Mouse (Mus musculus): ENCODE results near the gene Ell3. TPM values are rescaled to one million over a fixed set of nuclear protein-coding genes. Genes with fewer than 3 reads are reported as not detected.

Ell3 gene
- polyA plus RNA-seq, 1 experiment from 2014 or later, result 7.9 TPM

DNA sequence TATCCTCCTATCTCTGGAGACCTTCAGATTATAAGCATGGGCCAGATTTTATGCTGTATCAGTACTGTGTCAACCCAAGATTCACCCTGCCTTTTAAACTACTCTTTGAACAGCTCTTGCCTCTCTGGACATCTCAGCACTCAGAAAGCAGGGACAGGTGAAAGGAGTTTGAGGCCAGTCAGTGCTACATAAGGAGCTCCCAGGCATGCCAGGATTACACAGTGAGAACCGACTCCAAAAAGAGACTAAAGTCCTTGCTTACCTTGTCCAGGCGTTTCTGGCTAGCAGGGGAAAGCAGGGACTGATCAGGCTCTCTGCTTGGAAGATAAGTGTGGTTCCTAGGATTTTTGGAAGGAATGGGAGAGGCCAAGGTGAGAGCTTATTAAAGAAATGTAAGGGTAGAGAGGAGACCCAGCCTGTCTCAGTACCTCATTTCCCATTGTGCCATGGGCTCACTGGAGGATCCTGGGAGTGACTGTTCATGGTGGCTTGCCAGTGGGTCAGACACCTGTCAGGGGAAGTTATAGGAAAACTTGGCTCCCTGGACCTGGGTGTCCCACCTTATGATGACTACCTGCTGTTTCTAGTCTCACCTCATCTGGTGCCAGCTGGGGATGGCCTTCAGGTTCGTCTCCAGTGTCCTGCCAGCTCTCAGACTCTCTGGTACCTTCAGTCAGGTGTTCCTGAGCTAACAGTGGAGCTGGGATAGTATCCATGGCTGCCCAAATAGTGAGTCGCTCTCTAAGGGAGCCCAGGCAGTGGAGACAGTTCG, 3.1 kb downstream of the Ell3 start:
- Histone ChIP-seq H3K9ac (ENCODE audit: low read depth, low read length) (no peak overlapping the region), H3K9me3 (ENCODE audit: control insufficient read depth, low read length) (no peaks in the 10 kb centered on the region), H3K4me2 (ENCODE audit: low read depth, low read length) (no peak overlapping the region), H3K36me3 (ENCODE audit: control insufficient read depth, insufficient read depth, low read length) (peaks cover 10% of the 10 kb centered on the region), H3K4me3 (ENCODE audit: low read length) (no peak overlapping the region), H3K4me1 (ENCODE audit: control insufficient read depth, insufficient read depth, low read length) (peaks cover 12% of the 10 kb centered on the region), H3K27me3 (replicated peaks; ENCODE audit: control insufficient read depth, insufficient read depth, low read length) (no peaks in the 10 kb centered on the region), H3K27ac (ENCODE audit: low read length) (no peak overlapping the region)
- no peak for ATAC-seq
- WGBS, result 61% methylated on average over 5 of the region's 5 CpGs

DNA sequence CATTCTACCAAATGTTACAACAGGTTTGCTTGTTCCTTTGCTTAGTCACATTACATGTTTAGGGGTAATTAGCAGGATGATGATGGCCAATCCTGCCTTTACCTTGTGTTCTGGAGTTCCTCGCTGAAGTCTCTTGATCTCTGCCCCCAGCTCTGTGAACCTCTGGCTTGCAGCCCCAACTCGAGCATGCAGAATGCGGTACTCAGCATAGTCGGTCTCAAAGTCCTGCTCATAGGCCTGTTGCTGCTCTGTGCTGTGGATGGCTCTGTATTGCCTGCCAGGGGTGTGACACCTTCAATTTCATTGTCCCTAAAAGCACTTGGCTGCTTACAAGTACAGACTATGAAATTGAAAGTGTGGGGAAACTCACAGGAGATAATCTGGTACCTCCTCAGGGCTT, 4.3 kb downstream of the Ell3 start:
- no peak for ATAC-seq
- Histone ChIP-seq H3K4me1 (ENCODE audit: control insufficient read depth, insufficient read depth, low read length) (peaks cover 12% of the 10 kb centered on the region), H3K9ac (ENCODE audit: low read depth, low read length) (no peak overlapping the region), H3K27me3 (replicated peaks; ENCODE audit: control insufficient read depth, insufficient read depth, low read length) (no peaks in the 10 kb centered on the region), H3K4me2 (ENCODE audit: low read depth, low read length) (no peak overlapping the region), H3K9me3 (ENCODE audit: control insufficient read depth, low read length) (no peaks in the 10 kb centered on the region), H3K4me3 (ENCODE audit: low read length) (no peak overlapping the region), H3K27ac (ENCODE audit: low read length) (no peak overlapping the region), H3K36me3 (ENCODE audit: control insufficient read depth, insufficient read depth, low read length) (peaks cover 14% of the 10 kb centered on the region)
- WGBS, result 73% methylated on average over 4 of the region's 4 CpGs

DNA sequence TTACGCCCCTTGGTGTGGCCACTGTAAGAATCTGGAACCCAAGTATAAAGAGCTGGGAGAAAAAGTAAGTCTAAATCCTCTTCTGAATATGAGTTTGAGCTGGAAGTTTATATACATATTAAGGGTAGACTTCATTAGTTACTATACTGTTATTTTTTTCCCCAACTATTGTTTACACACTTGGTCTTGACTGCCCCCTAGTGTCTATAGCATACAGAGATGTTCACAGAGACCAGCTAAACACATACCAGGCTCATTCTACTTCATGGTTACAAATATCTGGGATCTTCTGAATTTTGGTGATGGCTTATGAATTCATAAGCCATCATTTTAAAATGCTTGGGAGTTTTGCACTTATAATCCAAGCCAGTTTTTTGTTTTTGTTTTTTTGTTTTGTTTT, 9.2 kb downstream of the Ell3 start:
- WGBS, result 100% methylated on average over 1 of the region's 1 CpGs

DNA sequence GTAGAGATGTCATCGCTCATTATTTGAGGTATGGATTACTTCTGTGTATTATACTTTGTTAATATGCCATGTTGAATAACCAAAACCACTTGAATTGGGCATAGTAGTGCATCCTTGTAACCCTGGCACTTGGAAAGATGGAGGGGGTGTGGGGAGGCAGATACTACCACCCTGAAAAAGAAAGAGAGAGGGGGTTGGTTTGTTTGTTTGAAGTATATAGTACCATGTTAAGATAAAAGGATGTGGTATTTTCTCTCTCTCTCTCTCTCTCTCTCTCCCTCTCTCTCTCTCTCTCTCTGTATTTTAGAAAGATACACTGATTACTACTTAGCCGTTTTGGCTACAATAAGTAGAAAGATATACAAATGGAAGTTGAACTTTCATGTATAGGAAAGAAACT, 18.2 kb downstream of the Ell3 start:
- H3K9me3 ChIP-seq (ENCODE audit: control insufficient read depth, low read length), result no peaks in the 10 kb centered on the region
- H3K4me3 ChIP-seq (ENCODE audit: low read length), result no peak overlapping the region
- WGBS, result 89% methylated on average over 2 of the region's 2 CpGs
- no peaks in the 10 kb centered on the region for H3K4me1 ChIP-seq (ENCODE audit: control insufficient read depth, insufficient read depth, low read length)
- H3K9ac ChIP-seq (ENCODE audit: low read depth, low read length), result no peak overlapping the region
- H3K4me2 ChIP-seq (ENCODE audit: low read depth, low read length), result no peak overlapping the region
- no peak overlapping the region for H3K27ac ChIP-seq (ENCODE audit: low read length)
- no peaks in the 10 kb centered on the region for H3K27me3 ChIP-seq (replicated peaks; ENCODE audit: control insufficient read depth, insufficient read depth, low read length)
- ATAC-seq, result no peak
- peaks cover 16% of the 10 kb centered on the region for H3K36me3 ChIP-seq (ENCODE audit: control insufficient read depth, insufficient read depth, low read length)

More for the DNA sequence above, 9.2 kb downstream of the Ell3 start:
- no peak overlapping the region for H3K9ac ChIP-seq (ENCODE audit: low read depth, low read length)
- no peak for ATAC-seq
- no peaks in the 10 kb centered on the region for H3K9me3 ChIP-seq (ENCODE audit: control insufficient read depth, low read length)
- H3K4me1 ChIP-seq (ENCODE audit: control insufficient read depth, insufficient read depth, low read length), result no peaks in the 10 kb centered on the region
- H3K27me3 ChIP-seq (replicated peaks; ENCODE audit: control insufficient read depth, insufficient read depth, low read length), result no peaks in the 10 kb centered on the region
- H3K4me3 ChIP-seq (ENCODE audit: low read length), result no peak overlapping the region
- H3K27ac ChIP-seq (ENCODE audit: low read length), result no peak overlapping the region
- no peak overlapping the region for H3K4me2 ChIP-seq (ENCODE audit: low read depth, low read length)
- H3K36me3 ChIP-seq (ENCODE audit: control insufficient read depth, insufficient read depth, low read length), result peaks cover 36% of the 10 kb centered on the region

DNA sequence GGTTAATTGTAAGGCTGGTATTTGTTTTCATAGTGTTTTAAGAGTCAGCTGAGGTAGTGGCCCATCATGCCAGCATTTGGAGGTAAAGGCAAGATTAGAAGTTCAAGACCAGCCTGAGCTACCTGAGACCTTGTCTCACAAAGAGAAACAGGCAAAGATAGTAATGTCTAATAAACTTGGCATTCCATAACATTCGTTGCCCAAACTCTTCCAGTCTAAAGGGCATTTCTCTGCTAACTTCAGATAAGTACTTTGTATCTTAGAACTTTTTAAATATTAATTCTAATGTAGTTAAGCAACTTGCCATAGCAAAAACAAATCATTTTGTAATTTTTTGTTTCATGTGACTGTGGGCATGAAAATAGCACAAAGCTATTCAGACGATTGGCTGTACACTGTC, 20.9 kb downstream of the Ell3 start:
- no peak overlapping the region for H3K4me3 ChIP-seq (ENCODE audit: low read length)
- no peak overlapping the region for H3K9ac ChIP-seq (ENCODE audit: low read depth, low read length)
- no peaks in the 10 kb centered on the region for H3K9me3 ChIP-seq (ENCODE audit: control insufficient read depth, low read length)
- H3K27me3 ChIP-seq (replicated peaks; ENCODE audit: control insufficient read depth, insufficient read depth, low read length), result no peaks in the 10 kb centered on the region
- H3K36me3 ChIP-seq (ENCODE audit: control insufficient read depth, insufficient read depth, low read length), result peaks cover 9% of the 10 kb centered on the region
- peaks cover 8% of the 10 kb centered on the region; the same call in 1 of the 2 replicates for H3K4me1 ChIP-seq (ENCODE audit: control insufficient read depth, insufficient read depth, low read length)
- WGBS, result 94% methylated on average over 2 of the region's 2 CpGs
- no peak for ATAC-seq
- H3K4me2 ChIP-seq (ENCODE audit: low read depth, low read length), result no peak overlapping the region
- no peak overlapping the region for H3K27ac ChIP-seq (ENCODE audit: low read length)

DNA sequence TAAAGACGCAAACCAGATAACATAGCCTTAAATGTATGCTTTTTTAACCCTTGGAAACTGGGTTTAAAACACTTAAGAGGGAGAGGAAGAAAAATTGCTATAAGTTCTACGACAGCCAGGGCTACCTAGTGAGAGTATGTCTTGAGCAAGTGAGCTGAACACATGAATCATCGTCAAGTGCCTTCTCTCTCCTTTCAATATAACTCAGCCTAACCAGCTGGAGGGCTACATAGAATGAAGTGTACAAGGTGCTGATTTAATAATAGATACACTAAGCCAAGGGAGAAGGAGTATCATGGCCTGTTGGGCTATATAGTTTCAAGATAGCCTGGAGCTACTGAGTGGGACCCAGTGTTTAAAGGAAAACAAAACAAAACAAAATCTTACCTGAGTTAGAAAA, 25.6 kb downstream of the Ell3 start:
- no peak overlapping the region for H3K27ac ChIP-seq (ENCODE audit: low read length)
- peaks cover 18% of the 10 kb centered on the region for H3K4me1 ChIP-seq (ENCODE audit: control insufficient read depth, insufficient read depth, low read length)
- 78% methylated on average over 3 of the region's 3 CpGs for WGBS
- H3K9ac ChIP-seq (ENCODE audit: low read depth, low read length), result no peak overlapping the region
- H3K4me2 ChIP-seq (ENCODE audit: low read depth, low read length), result no peak overlapping the region
- H3K9me3 ChIP-seq (ENCODE audit: control insufficient read depth, low read length), result no peaks in the 10 kb centered on the region
- H3K36me3 ChIP-seq (ENCODE audit: control insufficient read depth, insufficient read depth, low read length), result no peaks in the 10 kb centered on the region; the same call in 1 of the 2 replicates
- no peak for ATAC-seq
- H3K4me3 ChIP-seq (ENCODE audit: low read length), result no peak overlapping the region
- H3K27me3 ChIP-seq (replicated peaks; ENCODE audit: control insufficient read depth, insufficient read depth, low read length), result no peaks in the 10 kb centered on the region

DNA sequence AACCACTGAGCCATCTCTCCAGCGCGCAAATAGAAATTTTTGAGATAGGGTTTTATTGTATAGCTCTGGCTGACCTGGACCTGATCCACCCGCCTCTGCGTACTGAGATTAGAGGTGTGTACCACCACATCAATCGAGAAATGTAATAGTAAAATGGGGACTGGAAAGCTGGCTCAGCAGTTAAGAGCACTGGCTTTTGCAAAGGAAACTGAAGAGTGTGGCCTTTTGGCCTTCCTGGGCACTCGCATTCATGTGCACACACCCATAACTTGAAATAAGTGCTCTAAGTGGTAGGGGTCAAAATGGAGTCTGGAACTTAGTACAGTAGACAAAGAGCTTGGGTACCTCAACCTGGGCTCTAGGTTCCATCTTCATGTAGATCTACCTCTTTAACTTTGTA, 27.7 kb downstream of the Ell3 start:
- H3K9ac ChIP-seq (ENCODE audit: low read depth, low read length), result 0 out of 2 replicates have a peak overlapping the region, but pooled peaks have one; percentile 3
- no peak for ATAC-seq
- H3K27me3 ChIP-seq (replicated peaks; ENCODE audit: control insufficient read depth, insufficient read depth, low read length), result no peaks in the 10 kb centered on the region
- WGBS, result 76% methylated on average over 6 of the region's 6 CpGs
- no peak overlapping the region for H3K27ac ChIP-seq (ENCODE audit: low read length)
- H3K4me3 ChIP-seq (ENCODE audit: low read length), result peak overlapping the region; percentile 8; the same call in 1 of the 2 replicates
- peaks cover 22% of the 10 kb centered on the region for H3K4me1 ChIP-seq (ENCODE audit: control insufficient read depth, insufficient read depth, low read length)
- no peaks in the 10 kb centered on the region for H3K9me3 ChIP-seq (ENCODE audit: control insufficient read depth, low read length)
- H3K36me3 ChIP-seq (ENCODE audit: control insufficient read depth, insufficient read depth, low read length), result no peaks in the 10 kb centered on the region
- H3K4me2 ChIP-seq (ENCODE audit: low read depth, low read length), result peak overlapping the region; percentile 26; the same call in 1 of the 2 replicates

DNA sequence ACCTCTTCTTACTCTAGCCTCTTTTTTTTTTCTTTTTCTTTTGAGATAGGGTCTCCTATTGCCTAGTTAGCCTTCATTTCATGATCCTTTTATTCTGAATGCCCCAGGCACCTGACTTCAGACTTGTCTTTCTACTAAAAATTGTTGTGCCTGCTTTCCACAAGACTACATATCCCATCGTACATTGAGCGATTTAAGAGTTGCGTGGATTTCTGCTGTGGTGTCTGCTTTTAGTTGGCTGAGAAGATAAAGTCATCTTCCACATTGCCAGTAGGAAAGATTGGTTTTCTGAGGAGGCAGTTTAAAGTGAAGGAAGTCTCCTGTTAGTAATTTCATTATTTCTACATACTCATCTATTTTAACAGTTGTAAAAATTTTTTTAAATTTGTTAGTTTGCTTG, 28.5 kb downstream of the Ell3 start:
- peak overlapping the region; percentile 67 for H3K4me2 ChIP-seq (ENCODE audit: low read depth, low read length)
- H3K4me1 ChIP-seq (ENCODE audit: control insufficient read depth, insufficient read depth, low read length), result peaks cover 22% of the 10 kb centered on the region
- H3K9ac ChIP-seq (ENCODE audit: low read depth, low read length), result no peak overlapping the region
- peak overlapping the region; percentile 99 for H3K4me3 ChIP-seq (ENCODE audit: low read length)
- H3K9me3 ChIP-seq (ENCODE audit: control insufficient read depth, low read length), result no peaks in the 10 kb centered on the region
- H3K36me3 ChIP-seq (ENCODE audit: control insufficient read depth, insufficient read depth, low read length), result no peaks in the 10 kb centered on the region
- no peaks in the 10 kb centered on the region for H3K27me3 ChIP-seq (replicated peaks; ENCODE audit: control insufficient read depth, insufficient read depth, low read length)
- 77% methylated on average over 3 of the region's 3 CpGs for WGBS
- no peak for ATAC-seq
- H3K27ac ChIP-seq (ENCODE audit: low read length), result no peak overlapping the region

DNA sequence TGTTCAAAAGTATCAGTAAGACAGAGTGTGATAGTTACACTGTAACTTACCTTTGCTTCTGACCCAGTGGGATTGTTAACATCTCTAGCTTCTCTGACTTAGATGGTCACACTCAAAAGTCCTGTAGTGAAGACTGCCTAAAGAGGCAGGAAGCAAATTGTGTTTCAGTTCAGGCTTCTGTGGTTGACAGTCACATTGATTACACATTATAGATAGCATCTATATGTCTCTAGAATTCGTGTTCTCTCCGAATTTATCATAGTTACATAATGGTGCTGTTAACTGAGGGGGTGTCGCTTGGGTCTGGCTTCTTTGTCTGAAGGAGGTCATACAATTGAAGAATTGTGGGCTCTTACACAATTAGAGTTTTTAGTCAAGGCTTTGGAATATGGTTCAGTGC, 29.0 kb downstream of the Ell3 start:
- no peaks in the 10 kb centered on the region for H3K36me3 ChIP-seq (ENCODE audit: control insufficient read depth, insufficient read depth, low read length)
- no peaks in the 10 kb centered on the region for H3K9me3 ChIP-seq (ENCODE audit: control insufficient read depth, low read length)
- WGBS, result 40% methylated on average over 3 of the region's 3 CpGs
- 0 out of 2 replicates have a peak overlapping the region, but pooled peaks have one; percentile 20 for H3K9ac ChIP-seq (ENCODE audit: low read depth, low read length)
- no peak overlapping the region for H3K27ac ChIP-seq (ENCODE audit: low read length)
- no peak for ATAC-seq
- peak overlapping the region; percentile 99 for H3K4me3 ChIP-seq (ENCODE audit: low read length)
- peaks cover 22% of the 10 kb centered on the region for H3K4me1 ChIP-seq (ENCODE audit: control insufficient read depth, insufficient read depth, low read length)
- no peaks in the 10 kb centered on the region for H3K27me3 ChIP-seq (replicated peaks; ENCODE audit: control insufficient read depth, insufficient read depth, low read length)
- H3K4me2 ChIP-seq (ENCODE audit: low read depth, low read length), result peak overlapping the region; percentile 67

Data from intestine, embryonic 16.5 days (tissue).